Mouse (Mus musculus): ENCODE results near the gene Sipa1l1. TPM values are rescaled to one million over a fixed set of nuclear protein-coding genes. Genes with fewer than 3 reads are reported as not detected.

Gene Sipa1l1
- polyA plus RNA-seq, 2 experiments: 2.6 to 2.7 TPM

- ATAC-seq (ENCODE audit: insufficient read depth) (no peak), DNase-seq (ENCODE audit: low read depth in 3 of 3, low spot score in 3 of 3) (no peak)
- no peak overlapping the region for H3K4me3 ChIP-seq (ENCODE audit: insufficient read depth in 1 of 2, low read depth in 2 of 2, low read length in 2 of 2)
- H3K9me3 ChIP-seq (ENCODE audit: control insufficient read depth, low read length): no peaks in the 10 kb centered on the region
- H3K27me3 ChIP-seq (ENCODE audit: control insufficient read depth, insufficient read depth, low read length): no peaks in the 10 kb centered on the region
- H3K4me2 ChIP-seq (ENCODE audit: low read depth): no peak overlapping the region
- no peaks in the 10 kb centered on the region for H3K36me3 ChIP-seq (replicated peaks; ENCODE audit: control insufficient read depth, insufficient read depth, low read depth)
- peaks cover 10 to 41% of the 10 kb centered on the region in 2 experiments for H3K4me1 ChIP-seq (replicated peaks; ENCODE audit: control insufficient read depth in 2 of 2, insufficient read depth in 2 of 2, low read length in 1 of 2)
- 63% methylated on average over 3 of the region's 3 CpGs for WGBS (ENCODE audit: insufficient replicate concordance)
- no peak overlapping the region for H3K27ac ChIP-seq
- H3K9ac ChIP-seq (replicated peaks): no peak overlapping the region
- TF ChIP-seq CTCF (IDR thresholded peaks at IDR 0.05; ENCODE audit: low read depth): no peak
- TF ChIP-seq EP300 (IDR thresholded peaks at IDR 0.05; ENCODE audit: low read depth): no peak
These were observed 25.8 kb downstream of the Sipa1l1 start for GRCm38 (mm10) chr12:82194919-82195318.

GRCm38 (mm10) chr12:82196213-82196612, 27.1 kb downstream of the Sipa1l1 start:
- H3K27me3 ChIP-seq (ENCODE audit: control insufficient read depth, insufficient read depth, low read length): no peaks in the 10 kb centered on the region
- H3K4me1 ChIP-seq (replicated peaks; ENCODE audit: control insufficient read depth in 2 of 2, insufficient read depth in 2 of 2, low read length in 1 of 2): peaks cover 3 to 31% of the 10 kb centered on the region in 2 experiments; a peak in 2 of 4 replicates
- no peaks in the 10 kb centered on the region for H3K9me3 ChIP-seq (ENCODE audit: control insufficient read depth, low read length)
- no peaks in the 10 kb centered on the region for H3K36me3 ChIP-seq (replicated peaks; ENCODE audit: control insufficient read depth, insufficient read depth, low read depth)
- peak; percentile 36 to 47 (median 36) for DNase-seq (ENCODE audit: low read depth in 3 of 3, low spot score in 3 of 3)
- TF ChIP-seq EP300 (IDR thresholded peaks at IDR 0.05; ENCODE audit: low read depth) (peak; percentile 55), CTCF (IDR thresholded peaks at IDR 0.05; ENCODE audit: low read depth) (no peak)
- WGBS (ENCODE audit: insufficient replicate concordance): 60% methylated on average over 2 of the region's 2 CpGs
- H3K9ac ChIP-seq (replicated peaks): no peak overlapping the region
- peak; percentile 65 for ATAC-seq (ENCODE audit: insufficient read depth)
- no peak overlapping the region for H3K4me2 ChIP-seq (ENCODE audit: low read depth)
- no peak overlapping the region for H3K27ac ChIP-seq
- no peak overlapping the region for H3K4me3 ChIP-seq (ENCODE audit: insufficient read depth in 1 of 2, low read depth in 2 of 2, low read length in 2 of 2)

- WGBS (ENCODE audit: insufficient replicate concordance): 60% methylated on average over 7 of the region's 7 CpGs
- H3K4me1 ChIP-seq (replicated peaks; ENCODE audit: control insufficient read depth in 2 of 2, insufficient read depth in 2 of 2, low read length in 1 of 2): peaks cover 3 to 30% of the 10 kb centered on the region in 2 experiments; a peak in 2 of 4 replicates
- H3K4me2 ChIP-seq (ENCODE audit: low read depth): no peak overlapping the region
- no peak for DNase-seq (ENCODE audit: low read depth in 3 of 3, low spot score in 3 of 3)
- H3K4me3 ChIP-seq (ENCODE audit: insufficient read depth in 1 of 2, low read depth in 2 of 2, low read length in 2 of 2): no peak overlapping the region
- no peak overlapping the region for H3K27ac ChIP-seq
- no peak for TF ChIP-seq EP300 (IDR thresholded peaks at IDR 0.05; ENCODE audit: low read depth)
- TF ChIP-seq CTCF (IDR thresholded peaks at IDR 0.05; ENCODE audit: low read depth): no peak
- H3K27me3 ChIP-seq (ENCODE audit: control insufficient read depth, insufficient read depth, low read length): no peaks in the 10 kb centered on the region
- no peak overlapping the region for H3K9ac ChIP-seq (replicated peaks)
- ATAC-seq (ENCODE audit: insufficient read depth): 0 out of 2 replicates have a peak, but pooled peaks have one; percentile 23
- H3K36me3 ChIP-seq (replicated peaks; ENCODE audit: control insufficient read depth, insufficient read depth, low read depth): no peaks in the 10 kb centered on the region
- no peaks in the 10 kb centered on the region for H3K9me3 ChIP-seq (ENCODE audit: control insufficient read depth, low read length)
These were observed 27.6 kb downstream of the Sipa1l1 start for GRCm38 (mm10) chr12:82196615-82197146.

GRCm38 (mm10) chr12:82197207-82197606, 28.1 kb downstream of the Sipa1l1 start:
- 58% methylated on average over 2 of the region's 2 CpGs for WGBS (ENCODE audit: insufficient replicate concordance)
- no peak for ATAC-seq (ENCODE audit: insufficient read depth)
- DNase-seq (ENCODE audit: low read depth in 3 of 3, low spot score in 3 of 3): no peak
- Histone ChIP-seq H3K9ac (replicated peaks) (no peak overlapping the region), H3K36me3 (replicated peaks; ENCODE audit: control insufficient read depth, insufficient read depth, low read depth) (no peaks in the 10 kb centered on the region), H3K27ac (no peak overlapping the region), H3K4me2 (ENCODE audit: low read depth) (no peak overlapping the region), H3K4me3 (ENCODE audit: insufficient read depth in 1 of 2, low read depth in 2 of 2, low read length in 2 of 2) (no peak overlapping the region), H3K4me1 (replicated peaks; ENCODE audit: control insufficient read depth in 2 of 2, insufficient read depth in 2 of 2, low read length in 1 of 2) (peaks cover 3 to 29% of the 10 kb centered on the region in 2 experiments; a peak in 2 of 4 replicates), H3K27me3 (ENCODE audit: control insufficient read depth, insufficient read depth, low read length) (no peaks in the 10 kb centered on the region), H3K9me3 (ENCODE audit: control insufficient read depth, low read length) (no peaks in the 10 kb centered on the region)
- TF ChIP-seq EP300 (IDR thresholded peaks at IDR 0.05; ENCODE audit: low read depth) (no peak), CTCF (IDR thresholded peaks at IDR 0.05; ENCODE audit: low read depth) (no peak)

- Histone ChIP-seq H3K9me3 (ENCODE audit: control insufficient read depth, low read length) (no peaks in the 10 kb centered on the region), H3K36me3 (replicated peaks; ENCODE audit: control insufficient read depth, insufficient read depth, low read depth) (no peaks in the 10 kb centered on the region), H3K4me2 (ENCODE audit: low read depth) (no peak overlapping the region), H3K9ac (replicated peaks) (no peak overlapping the region), H3K4me3 (ENCODE audit: insufficient read depth in 1 of 2, low read depth in 2 of 2, low read length in 2 of 2) (no peak overlapping the region), H3K27ac (no peak overlapping the region), H3K27me3 (ENCODE audit: control insufficient read depth, insufficient read depth, low read length) (no peaks in the 10 kb centered on the region), H3K4me1 (replicated peaks; ENCODE audit: control insufficient read depth in 2 of 2, insufficient read depth in 2 of 2, low read length in 1 of 2) (peaks cover 3 to 23% of the 10 kb centered on the region in 2 experiments; a peak in 2 of 4 replicates)
- no peak for ATAC-seq (ENCODE audit: insufficient read depth)
- 73% methylated on average over 6 of the region's 6 CpGs for WGBS (ENCODE audit: insufficient replicate concordance)
- DNase-seq (ENCODE audit: low read depth in 3 of 3, low spot score in 3 of 3): no peak
- TF ChIP-seq EP300 (IDR thresholded peaks at IDR 0.05; ENCODE audit: low read depth) (no peak), CTCF (IDR thresholded peaks at IDR 0.05; ENCODE audit: low read depth) (no peak)
These were observed 30.2 kb downstream of the Sipa1l1 start for GRCm38 (mm10) chr12:82199286-82199685.
